Mouse (Mus musculus): ENCODE measurements around the gene Dnaic1. TPM values are rescaled to one million over a fixed set of nuclear protein-coding genes. Genes with fewer than 3 reads are reported as not detected.

Gene Dnaic1
- polyA plus RNA-seq, 1 experiment from 2014 or later, result 1.2 TPM

- Histone ChIP-seq H3K36me3 (no peaks in the 10 kb centered on the region), H3K9ac (no peak overlapping the region), H3K4me1 (peaks cover 17% of the 10 kb centered on the region), H3K27me3 (peaks cover 47% of the 10 kb centered on the region), H3K4me2 (no peak overlapping the region), H3K27ac (no peak overlapping the region), H3K9me3 (no peaks in the 10 kb centered on the region), H3K4me3 (no peak overlapping the region)
- ATAC-seq (ENCODE audit: insufficient number of reproducible peaks, low FRiP score, low TSS enrichment, low read depth), result no peak
- 32% methylated on average over 12 of the region's 12 CpGs for WGBS
These were observed 49.6 kb downstream of the Dnaic1 start for GRCm38 (mm10) chr4:41618916-41619746.

- ATAC-seq (ENCODE audit: insufficient number of reproducible peaks, low FRiP score, low TSS enrichment, low read depth), result no peak
- 87% methylated on average over 14 of the region's 14 CpGs for WGBS
- peaks cover 48% of the 10 kb centered on the region for H3K27me3 ChIP-seq
- H3K9me3 ChIP-seq, result no peaks in the 10 kb centered on the region
- no peak overlapping the region for H3K4me2 ChIP-seq
- H3K9ac ChIP-seq, result no peak overlapping the region
- no peaks in the 10 kb centered on the region for H3K36me3 ChIP-seq
- H3K4me3 ChIP-seq, result no peak overlapping the region
- no peak overlapping the region for H3K27ac ChIP-seq
- H3K4me1 ChIP-seq, result peaks cover 5% of the 10 kb centered on the region; the same call in 1 of the 2 replicates
These were observed 52.5 kb downstream of the Dnaic1 start for GRCm38 (mm10) chr4:41622071-41622470.

GRCm38 (mm10) chr4:41628202-41628927 is 58.8 kb downstream of the Dnaic1 start:
- Histone ChIP-seq H3K4me3 (no peak overlapping the region), H3K4me2 (0 out of 2 replicates have a peak overlapping the region, but pooled peaks have one; percentile 17), H3K36me3 (no peaks in the 10 kb centered on the region), H3K27ac (peak overlapping the region; percentile 73), H3K27me3 (peaks cover 51% of the 10 kb centered on the region), H3K9ac (no peak overlapping the region), H3K9me3 (no peaks in the 10 kb centered on the region), H3K4me1 (peaks cover 39% of the 10 kb centered on the region)
- 4% methylated on average over 8 of the region's 8 CpGs for WGBS
- ATAC-seq (ENCODE audit: insufficient number of reproducible peaks, low FRiP score, low TSS enrichment, low read depth), result peak; percentile 46

- ATAC-seq (ENCODE audit: insufficient number of reproducible peaks, low FRiP score, low TSS enrichment, low read depth), result no peak
- no peaks in the 10 kb centered on the region for H3K36me3 ChIP-seq
- WGBS, result 56% methylated on average over 6 of the region's 6 CpGs
- no peaks in the 10 kb centered on the region for H3K9me3 ChIP-seq
- H3K27me3 ChIP-seq, result peaks cover 44% of the 10 kb centered on the region
- H3K4me1 ChIP-seq, result peaks cover 39% of the 10 kb centered on the region
- no peak overlapping the region for H3K27ac ChIP-seq
- H3K4me3 ChIP-seq, result no peak overlapping the region
- no peak overlapping the region for H3K9ac ChIP-seq
- H3K4me2 ChIP-seq, result no peak overlapping the region
These were observed 60.6 kb downstream of the Dnaic1 start for GRCm38 (mm10) chr4:41630196-41630595.

- peaks cover 47% of the 10 kb centered on the region for H3K4me1 ChIP-seq
- peaks cover 37% of the 10 kb centered on the region for H3K27me3 ChIP-seq
- H3K4me2 ChIP-seq, result no peak overlapping the region
- H3K9ac ChIP-seq, result no peak overlapping the region
- ATAC-seq (ENCODE audit: insufficient number of reproducible peaks, low FRiP score, low TSS enrichment, low read depth), result no peak
- H3K36me3 ChIP-seq, result no peaks in the 10 kb centered on the region
- no peak overlapping the region for H3K27ac ChIP-seq
- 7% methylated on average over 11 of the region's 11 CpGs for WGBS
- H3K4me3 ChIP-seq, result no peak overlapping the region
- no peaks in the 10 kb centered on the region for H3K9me3 ChIP-seq
These were observed 61.8 kb downstream of the Dnaic1 start for GRCm38 (mm10) chr4:41631390-41631789.

- no peaks in the 10 kb centered on the region for H3K9me3 ChIP-seq
- no peak overlapping the region for H3K4me3 ChIP-seq
- H3K4me1 ChIP-seq, result peaks cover 46% of the 10 kb centered on the region
- H3K36me3 ChIP-seq, result no peaks in the 10 kb centered on the region
- no peak overlapping the region for H3K27ac ChIP-seq
- peaks cover 45% of the 10 kb centered on the region for H3K27me3 ChIP-seq
- ATAC-seq (ENCODE audit: insufficient number of reproducible peaks, low FRiP score, low TSS enrichment, low read depth), result no peak
- H3K9ac ChIP-seq, result no peak overlapping the region
- WGBS, result 58% methylated on average over 9 of the region's 9 CpGs
- H3K4me2 ChIP-seq, result no peak overlapping the region
These were observed 63.4 kb downstream of the Dnaic1 start for GRCm38 (mm10) chr4:41633001-41633400.

GRCm38 (mm10) chr4:41634631-41635030 is 65.1 kb downstream of the Dnaic1 start:
- peaks cover 55% of the 10 kb centered on the region for H3K27me3 ChIP-seq
- no peak overlapping the region for H3K4me2 ChIP-seq
- whole genome bisulfite sequencing, result 83% methylated on average over 8 of the region's 8 CpGs
- H3K9ac ChIP-seq, result no peak overlapping the region
- no peaks in the 10 kb centered on the region for H3K36me3 ChIP-seq
- H3K9me3 ChIP-seq, result no peaks in the 10 kb centered on the region
- no peak for ATAC-seq (ENCODE audit: insufficient number of reproducible peaks, low FRiP score, low TSS enrichment, low read depth)
- H3K4me1 ChIP-seq, result peaks cover 41% of the 10 kb centered on the region
- H3K27ac ChIP-seq, result no peak overlapping the region
- H3K4me3 ChIP-seq, result no peak overlapping the region

GRCm38 (mm10) chr4:41635224-41635623 is 65.6 kb downstream of the Dnaic1 start:
- H3K27ac ChIP-seq, result no peak overlapping the region
- WGBS, result 69% methylated on average over 8 of the region's 8 CpGs
- no peak for ATAC-seq (ENCODE audit: insufficient number of reproducible peaks, low FRiP score, low TSS enrichment, low read depth)
- H3K4me3 ChIP-seq, result no peak overlapping the region
- peaks cover 49% of the 10 kb centered on the region for H3K27me3 ChIP-seq
- H3K9ac ChIP-seq, result no peak overlapping the region
- H3K36me3 ChIP-seq, result no peaks in the 10 kb centered on the region
- H3K4me2 ChIP-seq, result no peak overlapping the region
- no peaks in the 10 kb centered on the region for H3K9me3 ChIP-seq
- H3K4me1 ChIP-seq, result peaks cover 44% of the 10 kb centered on the region

- 48% methylated on average over 2 of the region's 2 CpGs for WGBS
- no peak for ATAC-seq (ENCODE audit: insufficient number of reproducible peaks, low FRiP score, low TSS enrichment, low read depth)
- Histone ChIP-seq H3K27me3 (peaks cover 42% of the 10 kb centered on the region), H3K4me2 (no peak overlapping the region), H3K4me3 (no peak overlapping the region), H3K4me1 (peaks cover 46% of the 10 kb centered on the region), H3K9me3 (no peaks in the 10 kb centered on the region), H3K9ac (no peak overlapping the region), H3K27ac (no peak overlapping the region), H3K36me3 (no peaks in the 10 kb centered on the region)
These were observed 66.3 kb downstream of the Dnaic1 start for GRCm38 (mm10) chr4:41635906-41636305.

GRCm38 (mm10) chr4:41636366-41636765 is 66.8 kb downstream of the Dnaic1 start:
- Histone ChIP-seq H3K9ac (no peak overlapping the region), H3K36me3 (no peaks in the 10 kb centered on the region), H3K4me2 (no peak overlapping the region), H3K27me3 (peaks cover 38% of the 10 kb centered on the region), H3K27ac (no peak overlapping the region), H3K4me1 (peaks cover 42% of the 10 kb centered on the region), H3K9me3 (no peaks in the 10 kb centered on the region), H3K4me3 (no peak overlapping the region)
- ATAC-seq (ENCODE audit: insufficient number of reproducible peaks, low FRiP score, low TSS enrichment, low read depth), result no peak
- WGBS, result 25% methylated on average over 7 of the region's 7 CpGs

GRCm38 (mm10) chr4:41636882-41637635 is 67.5 kb downstream of the Dnaic1 start:
- Histone ChIP-seq H3K9me3 (no peaks in the 10 kb centered on the region), H3K4me2 (no peak overlapping the region), H3K4me3 (no peak overlapping the region), H3K27me3 (peaks cover 36% of the 10 kb centered on the region), H3K36me3 (no peaks in the 10 kb centered on the region), H3K4me1 (peaks cover 35% of the 10 kb centered on the region), H3K9ac (no peak overlapping the region), H3K27ac (no peak overlapping the region)
- no peak for ATAC-seq (ENCODE audit: insufficient number of reproducible peaks, low FRiP score, low TSS enrichment, low read depth)
- WGBS, result 67% methylated on average over 10 of the region's 10 CpGs

Measured in limb, embryonic 15.5 days (tissue).